Mouse (Mus musculus): ENCODE data around the gene Skap1. TPM values are rescaled to one million over a fixed set of nuclear protein-coding genes. Genes with fewer than 3 reads are reported as not detected.

Skap1 gene
- polyA plus RNA-seq, 1 experiment from 2014 or later: 2.1 TPM

DNA sequence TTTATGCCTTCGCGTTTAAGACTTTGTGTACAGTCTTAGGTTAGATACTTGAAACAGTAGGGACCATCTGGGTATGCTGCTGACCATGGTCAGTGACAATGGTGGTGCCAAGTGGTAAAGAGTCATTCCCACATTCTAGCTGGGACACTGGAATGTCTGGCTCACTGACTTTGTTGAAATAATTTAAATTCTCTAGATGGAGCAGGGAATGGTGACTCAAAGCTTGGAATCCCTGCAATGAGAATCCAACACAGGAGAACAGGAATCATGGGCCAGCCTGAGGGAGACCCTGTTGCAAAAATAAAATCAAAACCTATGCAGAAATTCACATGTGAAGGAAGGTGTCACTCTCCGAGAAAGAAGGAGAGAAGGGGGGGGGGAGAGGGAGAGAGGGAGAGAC is 138.4 kb downstream of the Skap1 start:
- WGBS: 58% methylated on average over 3 of the region's 3 CpGs
- Histone ChIP-seq H3K27me3 (ENCODE audit: control insufficient read depth, insufficient read depth, low read depth, low read length) (no peaks in the 10 kb centered on the region), H3K36me3 (ENCODE audit: control insufficient read depth, insufficient read depth, low read length) (no peaks in the 10 kb centered on the region), H3K4me3 (ENCODE audit: low read length) (no peak overlapping the region), H3K9me3 (ENCODE audit: control insufficient read depth, low read length) (no peaks in the 10 kb centered on the region), H3K27ac (ENCODE audit: low read length) (no peak overlapping the region), H3K9ac (ENCODE audit: low read length) (no peak overlapping the region), H3K4me1 (replicated peaks; ENCODE audit: control insufficient read depth, insufficient read depth, low read length) (peaks cover 14% of the 10 kb centered on the region), H3K4me2 (ENCODE audit: low read depth, low read length) (no peak overlapping the region)
- no peak for ATAC-seq (ENCODE audit: low read depth)

DNA sequence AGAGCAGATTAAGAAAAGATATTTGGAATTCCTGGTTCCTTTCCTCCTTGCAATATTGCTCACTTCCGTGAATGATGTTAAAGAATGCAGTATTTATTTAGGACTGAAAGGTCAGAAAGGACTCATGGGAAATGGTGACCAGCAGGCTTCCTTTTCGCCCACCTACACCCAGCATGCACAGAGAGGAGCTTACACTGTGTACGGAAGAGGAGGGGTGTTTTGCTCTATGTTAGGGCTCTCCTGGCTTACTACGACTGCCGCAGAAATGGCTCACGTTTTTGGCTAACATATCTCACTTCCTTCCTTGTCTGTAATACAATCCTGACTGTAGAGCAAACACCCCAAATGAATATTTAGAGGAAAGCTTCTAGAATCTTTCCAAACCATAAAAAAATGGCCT is 139.9 kb downstream of the Skap1 start:
- Histone ChIP-seq H3K9me3 (ENCODE audit: control insufficient read depth, low read length) (no peaks in the 10 kb centered on the region), H3K36me3 (ENCODE audit: control insufficient read depth, insufficient read depth, low read length) (no peaks in the 10 kb centered on the region), H3K27ac (ENCODE audit: low read length) (peak overlapping the region; percentile 83), H3K4me3 (ENCODE audit: low read length) (no peak overlapping the region), H3K9ac (ENCODE audit: low read length) (no peak overlapping the region), H3K27me3 (ENCODE audit: control insufficient read depth, insufficient read depth, low read depth, low read length) (no peaks in the 10 kb centered on the region), H3K4me2 (ENCODE audit: low read depth, low read length) (peak overlapping the region; percentile 20; the same call in 1 of the 2 replicates), H3K4me1 (replicated peaks; ENCODE audit: control insufficient read depth, insufficient read depth, low read length) (peaks cover 14% of the 10 kb centered on the region)
- 13% methylated on average over 6 of the region's 6 CpGs for WGBS
- ATAC-seq (ENCODE audit: low read depth): peak; percentile 76

DNA sequence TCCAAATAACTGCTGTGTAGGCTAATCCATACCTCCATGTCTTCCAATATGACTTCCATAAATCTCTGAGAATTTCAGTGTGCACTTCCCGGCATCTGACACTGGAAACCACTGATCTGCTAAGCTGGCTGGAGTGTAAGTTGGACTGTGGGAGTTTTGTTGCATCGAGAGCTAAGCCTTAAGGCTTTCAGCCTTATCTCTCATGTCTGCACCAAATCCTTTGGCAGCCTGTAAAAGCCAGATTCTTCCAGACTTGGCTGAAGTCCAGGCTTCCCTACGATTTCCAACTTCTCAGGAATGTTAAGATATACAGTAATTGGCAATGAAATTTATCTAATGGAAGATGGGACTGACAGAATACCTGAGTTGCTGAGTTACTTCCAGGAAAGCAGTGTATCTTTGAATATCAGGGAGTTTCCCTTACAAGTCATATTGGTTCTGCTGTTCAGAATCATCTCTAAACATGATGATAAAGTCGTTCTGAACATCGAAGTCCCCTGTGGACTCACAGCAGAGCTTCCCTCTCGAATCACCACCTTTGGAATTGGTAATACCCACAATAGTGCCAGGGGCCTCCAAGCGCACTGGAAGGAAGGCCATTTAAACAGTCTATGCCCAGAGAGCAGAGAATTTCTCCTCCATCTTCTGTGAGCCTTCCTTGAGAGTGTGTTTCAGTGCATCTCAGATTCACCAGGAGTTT is 140.5 kb downstream of the Skap1 start:
- Histone ChIP-seq H3K27ac (ENCODE audit: low read length) (peak overlapping the region; percentile 83), H3K9ac (ENCODE audit: low read length) (no peak overlapping the region), H3K36me3 (ENCODE audit: control insufficient read depth, insufficient read depth, low read length) (no peaks in the 10 kb centered on the region), H3K4me1 (replicated peaks; ENCODE audit: control insufficient read depth, insufficient read depth, low read length) (peaks cover 14% of the 10 kb centered on the region), H3K9me3 (ENCODE audit: control insufficient read depth, low read length) (no peaks in the 10 kb centered on the region), H3K27me3 (ENCODE audit: control insufficient read depth, insufficient read depth, low read depth, low read length) (no peaks in the 10 kb centered on the region), H3K4me2 (ENCODE audit: low read depth, low read length) (0 out of 2 replicates have a peak overlapping the region, but pooled peaks have one; percentile 20), H3K4me3 (ENCODE audit: low read length) (no peak overlapping the region)
- peak; percentile 62 for ATAC-seq (ENCODE audit: low read depth)
- 32% methylated on average over 7 of the region's 7 CpGs for WGBS

DNA sequence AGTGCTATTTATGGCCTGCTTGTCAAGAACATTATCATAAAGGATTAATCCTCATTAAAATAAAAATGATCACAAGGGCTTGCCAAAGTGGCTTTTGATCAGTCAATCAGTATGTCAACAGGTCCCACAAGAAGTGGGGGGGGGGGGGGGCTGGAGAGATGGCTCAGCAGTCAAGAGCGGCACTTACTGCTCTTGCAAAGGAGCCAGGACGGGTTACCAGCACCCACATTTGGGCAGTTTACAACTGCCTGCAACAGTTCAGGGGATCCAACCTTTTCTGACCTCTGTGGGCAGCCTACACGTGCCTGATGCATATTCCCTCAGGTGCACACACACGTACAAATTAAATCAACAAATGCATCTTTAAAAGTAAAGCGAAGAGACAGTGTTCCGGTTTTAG is 141.1 kb downstream of the Skap1 start:
- no peaks in the 10 kb centered on the region for H3K9me3 ChIP-seq (ENCODE audit: control insufficient read depth, low read length)
- ATAC-seq (ENCODE audit: low read depth): no peak
- 66% methylated on average over 6 of the region's 6 CpGs for WGBS

DNA sequence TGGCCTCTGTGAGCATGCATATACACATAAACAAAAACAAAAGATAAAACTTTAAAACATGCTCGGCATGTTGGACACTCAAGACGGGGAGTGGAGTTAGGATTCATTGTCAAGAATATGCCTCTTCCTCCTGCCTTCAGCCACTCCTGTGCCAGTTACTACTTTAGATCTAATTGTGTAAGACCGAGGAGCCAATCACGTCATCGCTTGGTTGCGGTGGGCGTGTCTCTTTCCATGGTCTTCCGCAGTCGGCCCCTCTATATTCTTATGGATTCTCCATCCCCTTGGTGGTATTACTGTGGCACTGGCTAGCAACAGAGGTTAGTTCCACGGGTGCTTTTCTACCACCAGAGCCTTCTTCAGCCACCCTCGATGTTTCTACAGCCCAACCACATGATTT is 148.2 kb downstream of the Skap1 start:
- no peaks in the 10 kb centered on the region for H3K27me3 ChIP-seq (ENCODE audit: control insufficient read depth, insufficient read depth, low read depth, low read length)
- no peak for ATAC-seq (ENCODE audit: low read depth)
- H3K9ac ChIP-seq (ENCODE audit: low read length): no peak overlapping the region
- no peak overlapping the region for H3K27ac ChIP-seq (ENCODE audit: low read length)
- no peak overlapping the region for H3K4me2 ChIP-seq (ENCODE audit: low read depth, low read length)
- no peaks in the 10 kb centered on the region for H3K9me3 ChIP-seq (ENCODE audit: control insufficient read depth, low read length)
- no peaks in the 10 kb centered on the region for H3K36me3 ChIP-seq (ENCODE audit: control insufficient read depth, insufficient read depth, low read length)
- WGBS: 80% methylated on average over 11 of the region's 11 CpGs
- H3K4me1 ChIP-seq (replicated peaks; ENCODE audit: control insufficient read depth, insufficient read depth, low read length): no peaks in the 10 kb centered on the region
- H3K4me3 ChIP-seq (ENCODE audit: low read length): no peak overlapping the region

More for the DNA sequence above, 141.1 kb downstream of the Skap1 start:
- H3K4me2 ChIP-seq (ENCODE audit: low read depth, low read length): no peak overlapping the region
- no peak overlapping the region for H3K27ac ChIP-seq (ENCODE audit: low read length)
- H3K27me3 ChIP-seq (ENCODE audit: control insufficient read depth, insufficient read depth, low read depth, low read length): no peaks in the 10 kb centered on the region
- H3K4me1 ChIP-seq (replicated peaks; ENCODE audit: control insufficient read depth, insufficient read depth, low read length): peaks cover 14% of the 10 kb centered on the region
- no peak overlapping the region for H3K4me3 ChIP-seq (ENCODE audit: low read length)
- no peaks in the 10 kb centered on the region for H3K36me3 ChIP-seq (ENCODE audit: control insufficient read depth, insufficient read depth, low read length)
- no peak overlapping the region for H3K9ac ChIP-seq (ENCODE audit: low read length)

DNA sequence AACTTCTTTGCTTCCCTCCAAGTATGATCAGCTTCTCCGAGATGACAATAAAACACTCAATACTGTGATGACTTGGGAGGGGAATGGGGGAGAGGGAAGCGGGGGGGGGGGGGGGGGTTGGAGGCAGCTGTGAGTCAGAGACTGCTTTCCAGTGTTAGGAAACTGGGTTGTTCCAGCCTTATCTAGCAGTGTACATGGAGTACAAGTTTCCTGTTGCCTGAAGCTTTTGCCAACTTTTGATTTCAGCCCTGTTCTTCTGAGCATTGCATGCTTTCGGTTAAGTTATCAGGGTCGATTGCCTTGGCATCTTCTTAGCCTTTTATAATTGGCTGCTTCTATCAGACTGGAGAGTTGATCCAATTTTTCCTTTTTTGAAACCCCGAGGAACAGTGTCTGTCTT is 152.4 kb downstream of the Skap1 start:
- ATAC-seq (ENCODE audit: low read depth): peak; percentile 71
- no peak overlapping the region for H3K4me3 ChIP-seq (ENCODE audit: low read length)
- H3K4me1 ChIP-seq (replicated peaks; ENCODE audit: control insufficient read depth, insufficient read depth, low read length): no peaks in the 10 kb centered on the region; the same call in 1 of the 2 replicates
- no peak overlapping the region for H3K9ac ChIP-seq (ENCODE audit: low read length)
- no peaks in the 10 kb centered on the region for H3K9me3 ChIP-seq (ENCODE audit: control insufficient read depth, low read length)
- peaks cover 7% of the 10 kb centered on the region for H3K27me3 ChIP-seq (ENCODE audit: control insufficient read depth, insufficient read depth, low read depth, low read length)
- 34% methylated on average over 4 of the region's 5 CpGs for WGBS
- H3K4me2 ChIP-seq (ENCODE audit: low read depth, low read length): peak overlapping the region; percentile 22; the same call in 1 of the 2 replicates
- H3K27ac ChIP-seq (ENCODE audit: low read length): no peak overlapping the region
- no peaks in the 10 kb centered on the region for H3K36me3 ChIP-seq (ENCODE audit: control insufficient read depth, insufficient read depth, low read length)

DNA sequence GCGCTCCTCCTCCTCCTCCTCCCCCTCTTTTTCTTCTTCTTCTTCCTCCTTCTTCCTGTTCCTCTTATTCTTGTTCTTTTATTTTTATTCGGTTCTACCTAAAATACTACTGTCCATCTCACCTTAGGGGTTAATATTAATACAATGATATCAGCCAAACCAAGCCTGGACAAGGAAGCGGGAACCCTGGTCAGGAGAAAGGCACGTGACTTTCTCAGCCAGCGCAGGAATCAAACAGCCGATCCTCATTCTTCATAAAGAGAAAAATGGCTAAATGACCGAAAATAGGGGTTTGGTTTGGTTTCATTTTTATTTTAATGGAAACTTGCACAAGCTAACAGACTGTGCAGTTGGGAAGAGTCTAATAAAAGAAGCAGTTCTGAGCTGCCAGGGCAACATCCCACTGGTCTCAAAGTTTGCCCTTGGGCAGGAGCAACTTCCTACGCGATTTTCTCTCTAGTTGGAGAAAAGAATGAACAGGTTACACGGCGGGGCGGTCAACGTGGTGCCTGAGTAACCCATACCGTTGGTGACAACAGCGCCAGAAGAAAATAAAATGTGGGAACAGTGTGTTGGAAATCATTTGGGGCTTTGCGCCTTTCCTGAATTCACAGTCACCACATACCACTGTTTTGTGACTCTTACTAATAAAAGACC is 154.5 kb downstream of the Skap1 start:
- Histone ChIP-seq H3K4me3 (ENCODE audit: low read length) (no peak overlapping the region), H3K27me3 (ENCODE audit: control insufficient read depth, insufficient read depth, low read depth, low read length) (peaks cover 11% of the 10 kb centered on the region), H3K27ac (ENCODE audit: low read length) (no peak overlapping the region), H3K36me3 (ENCODE audit: control insufficient read depth, insufficient read depth, low read length) (no peaks in the 10 kb centered on the region), H3K4me1 (replicated peaks; ENCODE audit: control insufficient read depth, insufficient read depth, low read length) (no peaks in the 10 kb centered on the region; the same call in 1 of the 2 replicates), H3K9ac (ENCODE audit: low read length) (0 out of 2 replicates have a peak overlapping the region, but pooled peaks have one; percentile 28), H3K9me3 (ENCODE audit: control insufficient read depth, low read length) (no peaks in the 10 kb centered on the region), H3K4me2 (ENCODE audit: low read depth, low read length) (no peak overlapping the region)
- WGBS: 68% methylated on average over 16 of the region's 16 CpGs
- no peak for ATAC-seq (ENCODE audit: low read depth)

DNA sequence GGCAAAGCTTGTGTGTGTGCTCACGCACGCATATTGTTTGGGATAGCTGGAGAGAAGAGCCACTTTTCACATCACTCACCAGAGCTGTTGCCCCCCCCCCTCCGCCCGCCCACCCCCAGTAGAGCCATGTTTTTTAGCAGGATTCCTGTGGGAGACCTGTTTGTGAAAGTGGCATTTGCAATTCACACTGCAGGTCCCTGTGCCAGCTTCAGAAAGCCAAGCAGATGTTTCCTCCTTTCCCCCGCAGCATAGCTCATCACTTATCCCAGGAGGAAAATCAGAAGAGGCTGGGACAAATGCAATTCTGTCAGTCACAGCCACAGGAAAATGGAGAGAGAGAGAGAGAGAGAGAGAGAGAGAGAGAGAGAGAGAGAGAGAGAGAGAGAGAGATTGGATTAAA is 155.2 kb downstream of the Skap1 start:
- Histone ChIP-seq H3K4me2 (ENCODE audit: low read depth, low read length) (no peak overlapping the region; the same call in 1 of the 2 replicates), H3K4me3 (ENCODE audit: low read length) (no peak overlapping the region), H3K9me3 (ENCODE audit: control insufficient read depth, low read length) (no peaks in the 10 kb centered on the region), H3K36me3 (ENCODE audit: control insufficient read depth, insufficient read depth, low read length) (no peaks in the 10 kb centered on the region), H3K27ac (ENCODE audit: low read length) (peak overlapping the region; percentile 27; the same call in 1 of the 2 replicates), H3K27me3 (ENCODE audit: control insufficient read depth, insufficient read depth, low read depth, low read length) (peaks cover 11% of the 10 kb centered on the region), H3K9ac (ENCODE audit: low read length) (peak overlapping the region; percentile 28; the same call in 1 of the 2 replicates), H3K4me1 (replicated peaks; ENCODE audit: control insufficient read depth, insufficient read depth, low read length) (no peaks in the 10 kb centered on the region; the same call in 1 of the 2 replicates)
- WGBS: 32% methylated on average over 5 of the region's 5 CpGs
- no peak for ATAC-seq (ENCODE audit: low read depth)

DNA sequence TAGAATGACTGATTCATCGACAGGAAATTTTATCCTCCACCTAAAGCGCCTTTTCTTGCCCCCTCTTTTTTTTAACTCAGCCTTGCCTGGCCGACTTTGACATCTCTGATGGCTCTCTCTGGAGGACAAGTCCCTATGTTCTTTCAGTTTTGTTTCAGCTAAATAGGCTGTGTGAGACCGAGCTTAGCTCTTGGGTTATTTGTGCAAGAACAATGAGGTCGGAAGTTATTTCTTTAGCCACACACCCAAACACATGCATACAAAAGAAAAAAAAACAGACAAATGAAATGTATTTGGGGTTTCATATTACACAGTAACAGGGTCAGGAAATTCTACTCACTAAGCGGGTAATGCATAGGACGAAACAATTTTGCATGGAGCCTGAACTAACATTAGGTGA is 155.6 kb downstream of the Skap1 start:
- Histone ChIP-seq H3K36me3 (ENCODE audit: control insufficient read depth, insufficient read depth, low read length) (no peaks in the 10 kb centered on the region), H3K9me3 (ENCODE audit: control insufficient read depth, low read length) (no peaks in the 10 kb centered on the region), H3K9ac (ENCODE audit: low read length) (peak overlapping the region; percentile 28; the same call in 1 of the 2 replicates), H3K27me3 (ENCODE audit: control insufficient read depth, insufficient read depth, low read depth, low read length) (peaks cover 11% of the 10 kb centered on the region), H3K27ac (ENCODE audit: low read length) (peak overlapping the region; percentile 27; the same call in 1 of the 2 replicates), H3K4me1 (replicated peaks; ENCODE audit: control insufficient read depth, insufficient read depth, low read length) (no peaks in the 10 kb centered on the region; the same call in 1 of the 2 replicates), H3K4me3 (ENCODE audit: low read length) (no peak overlapping the region), H3K4me2 (ENCODE audit: low read depth, low read length) (no peak overlapping the region; the same call in 1 of the 2 replicates)
- WGBS: 36% methylated on average over 7 of the region's 7 CpGs
- no peak for ATAC-seq (ENCODE audit: low read depth)
